Comparison of ENCODE assay signal across 7 mouse cellular contexts in the genomic region with DNA sequence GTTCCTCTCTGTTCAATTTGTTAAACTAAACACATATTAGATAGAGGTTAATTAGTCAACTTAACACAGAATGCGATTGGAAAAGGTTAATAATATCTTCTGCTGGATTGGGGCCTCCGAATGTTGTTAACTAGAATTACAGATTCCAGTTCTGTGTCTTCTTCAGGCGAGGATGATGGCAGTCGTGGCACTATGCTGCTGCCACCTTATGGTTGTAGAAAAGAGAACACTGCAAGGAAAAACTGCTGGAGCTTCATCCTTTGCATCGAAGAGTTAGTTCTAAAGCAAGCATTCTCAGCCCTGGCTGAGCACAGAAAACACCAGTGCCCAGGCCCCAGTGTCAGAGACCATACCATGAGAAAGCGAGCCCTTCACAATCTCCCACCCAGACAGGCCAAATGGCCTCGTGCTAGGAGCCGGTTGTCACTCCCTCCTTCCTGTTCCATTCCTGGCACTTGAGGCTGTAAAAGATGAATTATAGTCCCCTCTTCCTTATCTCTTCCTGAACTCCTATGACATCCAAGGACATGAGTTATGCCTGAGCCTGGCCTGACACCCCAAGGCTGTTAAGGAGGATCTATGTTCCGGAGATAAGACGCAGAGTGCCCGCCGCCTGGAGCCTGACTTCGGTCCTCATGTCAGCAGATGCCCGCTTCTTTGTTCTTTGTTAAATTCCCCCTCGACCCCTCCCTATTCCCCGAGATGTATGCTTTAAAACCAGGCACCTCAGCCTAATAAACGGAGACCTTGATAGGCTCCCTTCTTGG.
DNase-seq lines count a peak whose midpoint lies in the region; TF ChIP-seq lines count a peak whose summit lies in the region.
"Not testable (repeated sequence)": the region's sequence is repeated elsewhere in the genome, so short reads cannot be mapped to it uniquely, and the experiment has no call there.

No protein-coding gene starts in this region.

- intact Hi-C loops in heart, adult 2 months (cut with DNase I); left cerebral cortex, postnatal 14 days (cut with DNase I): not testable (repeated sequence)

- H3K9ac ChIP-seq in heart, adult 2 months (ENCODE audit: low read depth, low read length): not testable (repeated sequence)

- TF ChIP-seq EP300 in heart, adult 2 months (IDR thresholded peaks at IDR 0.05; ENCODE audit: insufficient read depth, low read depth, low read length): not testable (repeated sequence)

- not testable (repeated sequence) for H3K79me2 ChIP-seq in heart, adult 2 months (replicated peaks; ENCODE audit: control insufficient read depth, insufficient read depth, low read length)

- not testable (repeated sequence) for H3K36me3 ChIP-seq in heart, adult 2 months (ENCODE audit: control insufficient read depth, insufficient read depth, low read length)

- H3K27ac ChIP-seq in embryonic fibroblast, embryonic 13.5 days (ENCODE audit: insufficient read depth, low read length); heart, adult 2 months: not testable (repeated sequence)

- TF ChIP-seq POLR2A in embryonic fibroblast, embryonic 13.5 days (IDR thresholded peaks at IDR 0.05; ENCODE audit: low read depth, low read length); heart, adult 2 months (IDR thresholded peaks at IDR 0.05; ENCODE audit: insufficient read depth, low read depth, low read length): not testable (repeated sequence)

- not testable (repeated sequence) for H3K27me3 ChIP-seq in heart, adult 2 months (ENCODE audit: control insufficient read depth, insufficient read depth, low read length)

- WGBS in heart, adult 2 months: 69% methylated on average over 17 of the region's 17 CpGs

- not testable (repeated sequence) for H3K4me3 ChIP-seq in embryonic fibroblast, embryonic 13.5 days (ENCODE audit: insufficient read depth, low read length); heart, adult 2 months

- TF ChIP-seq CTCF in embryonic fibroblast, embryonic 13.5 days (IDR thresholded peaks at IDR 0.05; ENCODE audit: borderline replicate concordance, insufficient read depth, low read length): peak; percentile 17; the same call in 1 of the 2 replicates
- TF ChIP-seq CTCF in heart, adult 2 months (IDR thresholded peaks at IDR 0.05): peak; percentile 22; the same call in 1 of the 2 replicates

- DNase-seq in adrenal gland, adult (ENCODE audit: inconsistent age in 2 of 2, low spot score in 1 of 2): peak; percentile 28 to 70
- peak; percentile 71 for DNase-seq in brain, adult 2 months (ENCODE audit: low read depth, low spot score)
- DNase-seq in heart, adult 2 months: not testable (repeated sequence)
- peak; percentile 37 for DNase-seq in kidney, adult 9 months
- DNase-seq in left cerebral cortex, postnatal 14 days (ENCODE audit: low spot score in 2 of 2): peak; percentile 46 to 56
- DNase-seq in right cerebral cortex, adult 18-20 months: peak; percentile 26

- H3K4me1 ChIP-seq in embryonic fibroblast, embryonic 13.5 days (ENCODE audit: control insufficient read depth, insufficient read depth, low read length); heart, adult 2 months (ENCODE audit: control insufficient read depth, insufficient read depth, low read length): not testable (repeated sequence)
